Mouse (Mus musculus): ENCODE data around the gene Rfc5. TPM values are rescaled to one million over a fixed set of nuclear protein-coding genes. Genes with fewer than 3 reads are reported as not detected.
"Not testable (repeated sequence)": the region's sequence is repeated elsewhere in the genome, so short reads cannot be mapped to it uniquely, and the experiment has no call there.

Rfc5 gene
- 97.7 and 102 TPM in 2 replicates for polyA plus RNA-seq (2014; fragmentation: Nextera tagmentation; extraction: Ambion mirVana)

DNA sequence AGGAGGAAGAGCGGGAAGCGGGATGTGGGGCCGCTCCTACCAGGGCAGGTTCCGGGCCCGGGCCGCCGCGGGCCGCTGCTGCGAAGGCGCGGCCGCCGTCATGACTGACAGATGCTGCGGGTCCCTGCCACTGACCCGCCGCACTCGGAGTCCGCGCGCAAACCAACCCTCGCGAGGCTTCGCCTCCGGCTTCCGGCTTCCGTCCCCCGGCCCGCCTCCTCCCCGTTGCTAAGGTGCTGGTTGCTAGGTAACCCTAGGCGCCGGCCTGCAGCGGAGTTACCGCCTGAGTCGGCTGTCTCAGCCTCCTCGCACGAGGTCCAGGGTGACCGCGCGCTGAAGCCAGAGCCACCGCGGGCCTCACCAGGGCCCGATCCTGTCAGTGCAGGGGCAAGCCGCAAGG, at the start of gene Rfc5:
Rfc5 (minus strand) TSS at position 171 of the 400 bp plus-strand sequence.
- H3K27ac ChIP-seq (ENCODE audit: low read depth, low read length) = peak within 1 kb of the TSS; percentile 61
- no peaks in the 10 kb centered on the region; the same call in 1 of the 2 replicates for H3K9me3 ChIP-seq (ENCODE audit: control insufficient read depth, low read length)
- peaks cover 9% of the 10 kb centered on the region for H3K4me1 ChIP-seq (ENCODE audit: control insufficient read depth, insufficient read depth, low read length)
- H3K4me2 ChIP-seq = peak within 1 kb of the TSS; percentile 72
- no peaks in the 10 kb centered on the region for H3K27me3 ChIP-seq (ENCODE audit: control insufficient read depth, insufficient read depth, low read length)
- no peaks in the 10 kb centered on the region for H3K36me3 ChIP-seq (ENCODE audit: control insufficient read depth, insufficient read depth, low read length)
- DNase-seq (ENCODE audit: low spot score, missing footprints) (peak; percentile 99), ATAC-seq (ENCODE audit: low FRiP score) (peak; percentile 97)
- under 1% methylated on average over 44 of the region's 44 CpGs for WGBS
- peak within 1 kb of the TSS; percentile 77 for H3K4me3 ChIP-seq (ENCODE audit: low read depth, low read length)
- peak within 1 kb of the TSS; percentile 96 for H3K9ac ChIP-seq (ENCODE audit: low read length)

DNA sequence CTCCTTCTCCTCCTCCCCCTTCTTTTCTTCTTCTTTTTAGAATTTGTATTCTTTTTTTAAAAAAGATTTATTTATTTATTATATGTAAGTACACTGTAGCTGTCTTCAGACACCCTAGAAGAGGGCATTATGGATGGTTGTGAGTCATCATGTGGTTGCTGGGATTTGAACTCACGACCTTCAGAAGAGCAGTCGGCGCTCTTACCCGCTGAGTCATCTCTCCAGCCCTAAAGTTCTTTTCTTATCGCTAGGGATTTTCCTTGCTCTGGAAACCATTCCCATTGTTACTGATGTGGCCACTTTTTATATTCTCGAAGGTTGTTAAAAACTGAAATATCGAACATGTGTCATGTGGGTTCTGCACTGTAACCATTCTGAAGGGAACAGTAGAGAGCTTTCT, 44.7 kb upstream of the Rfc5 start:
- WGBS = 93% methylated on average over 7 of the region's 7 CpGs
- H3K9ac ChIP-seq (ENCODE audit: low read length); H3K9me3 ChIP-seq (ENCODE audit: control insufficient read depth, low read length); DNase-seq (ENCODE audit: low spot score, missing footprints); H3K36me3 ChIP-seq (ENCODE audit: control insufficient read depth, insufficient read depth, low read length); H3K4me2 ChIP-seq; H3K27me3 ChIP-seq (ENCODE audit: control insufficient read depth, insufficient read depth, low read length); H3K4me1 ChIP-seq (ENCODE audit: control insufficient read depth, insufficient read depth, low read length); H3K4me3 ChIP-seq (ENCODE audit: low read depth, low read length); ATAC-seq (ENCODE audit: low FRiP score); H3K27ac ChIP-seq (ENCODE audit: low read depth, low read length): not testable (repeated sequence)

DNA sequence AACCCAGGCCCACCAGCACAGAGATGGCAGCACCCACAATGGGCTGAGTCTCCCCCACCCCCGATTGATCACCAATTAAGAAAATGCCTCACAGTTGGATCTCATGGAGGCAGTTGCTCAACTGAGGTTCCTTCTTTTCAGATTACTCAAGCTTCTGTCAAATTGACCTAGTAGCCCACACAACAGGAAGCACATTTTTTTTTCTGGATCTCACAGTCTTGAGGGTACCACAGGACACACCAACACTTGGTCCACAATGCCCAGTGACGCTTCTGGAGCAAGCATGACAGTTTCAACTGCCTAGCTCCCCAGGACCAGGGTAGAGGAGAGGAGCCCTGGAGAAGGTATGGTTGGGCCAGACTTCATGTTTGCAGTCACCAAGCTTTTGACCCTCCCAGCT, 28.6 kb upstream of the Rfc5 start:
- Histone ChIP-seq H3K27ac (ENCODE audit: low read depth, low read length) (no peak overlapping the region), H3K4me1 (ENCODE audit: control insufficient read depth, insufficient read depth, low read length) (peaks cover 4% of the 10 kb centered on the region; the same call in 1 of the 2 replicates), H3K27me3 (ENCODE audit: control insufficient read depth, insufficient read depth, low read length) (no peaks in the 10 kb centered on the region; the same call in 1 of the 2 replicates), H3K4me3 (ENCODE audit: low read depth, low read length) (no peak overlapping the region), H3K36me3 (ENCODE audit: control insufficient read depth, insufficient read depth, low read length) (no peaks in the 10 kb centered on the region), H3K9ac (ENCODE audit: low read length) (no peak overlapping the region), H3K9me3 (ENCODE audit: control insufficient read depth, low read length) (no peaks in the 10 kb centered on the region), H3K4me2 (no peak overlapping the region)
- DNase-seq (ENCODE audit: low spot score, missing footprints) = no peak
- 80% methylated on average over 2 of the region's 2 CpGs for whole genome bisulfite sequencing
- ATAC-seq (ENCODE audit: low FRiP score) = no peak

DNA sequence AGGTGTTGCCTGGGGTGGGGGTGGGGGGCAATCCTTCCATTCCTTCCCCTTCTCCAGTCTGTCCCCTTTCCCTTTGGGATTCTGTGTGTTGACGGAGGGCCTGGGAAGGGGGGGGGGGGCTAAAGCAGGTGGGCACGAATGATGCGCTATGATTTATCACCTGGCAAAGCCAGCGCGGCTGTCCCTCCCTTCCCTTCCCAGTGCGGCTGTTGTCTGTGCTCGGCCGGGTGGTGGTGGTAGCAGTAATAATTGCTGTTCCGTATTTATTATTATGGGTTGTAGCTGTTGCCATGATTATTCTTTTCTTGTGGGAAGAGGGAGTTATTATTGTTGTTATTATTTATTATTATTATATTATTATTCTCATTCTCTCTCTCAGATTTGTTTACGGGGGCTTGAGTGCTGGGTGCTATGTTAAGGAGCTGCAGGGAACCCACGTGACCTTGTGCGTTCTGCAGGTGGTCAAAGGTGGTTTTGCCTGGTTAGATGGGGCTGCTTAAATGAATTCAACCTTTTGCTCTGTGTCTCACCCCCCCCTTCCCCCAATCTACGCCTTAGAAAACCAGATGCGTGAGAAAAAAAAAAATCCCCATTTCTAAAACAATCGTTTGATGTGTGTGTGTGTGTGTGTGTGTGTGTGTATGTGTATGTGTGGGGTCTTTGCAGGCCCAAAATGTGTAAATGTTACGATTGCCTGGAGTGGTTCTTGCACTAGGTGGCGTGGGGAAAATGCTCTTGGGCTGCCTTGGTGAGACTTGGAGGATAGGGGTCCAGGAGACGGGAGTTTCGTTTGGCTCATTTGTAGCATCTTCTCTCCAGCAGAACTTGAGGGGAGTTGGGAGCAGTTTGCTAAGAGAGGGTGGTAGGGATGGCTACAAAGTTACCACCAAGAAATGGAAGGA, 26.4 kb upstream of the Rfc5 start:
- H3K27ac ChIP-seq (ENCODE audit: low read depth, low read length) = no peak overlapping the region
- H3K36me3 ChIP-seq (ENCODE audit: control insufficient read depth, insufficient read depth, low read length) = no peaks in the 10 kb centered on the region
- DNase-seq (ENCODE audit: low spot score, missing footprints) = no peak
- 29% methylated on average over 19 of the region's 19 CpGs for WGBS
- no peaks in the 10 kb centered on the region; the same call in 1 of the 2 replicates for H3K27me3 ChIP-seq (ENCODE audit: control insufficient read depth, insufficient read depth, low read length)
- peak overlapping the region; percentile 83 for H3K4me2 ChIP-seq
- H3K9ac ChIP-seq (ENCODE audit: low read length) = no peak overlapping the region
- peaks cover 4% of the 10 kb centered on the region; the same call in 1 of the 2 replicates for H3K4me1 ChIP-seq (ENCODE audit: control insufficient read depth, insufficient read depth, low read length)
- H3K4me3 ChIP-seq (ENCODE audit: low read depth, low read length) = peak overlapping the region; percentile 70
- H3K9me3 ChIP-seq (ENCODE audit: control insufficient read depth, low read length) = no peaks in the 10 kb centered on the region
- ATAC-seq (ENCODE audit: low FRiP score) = no peak

DNA sequence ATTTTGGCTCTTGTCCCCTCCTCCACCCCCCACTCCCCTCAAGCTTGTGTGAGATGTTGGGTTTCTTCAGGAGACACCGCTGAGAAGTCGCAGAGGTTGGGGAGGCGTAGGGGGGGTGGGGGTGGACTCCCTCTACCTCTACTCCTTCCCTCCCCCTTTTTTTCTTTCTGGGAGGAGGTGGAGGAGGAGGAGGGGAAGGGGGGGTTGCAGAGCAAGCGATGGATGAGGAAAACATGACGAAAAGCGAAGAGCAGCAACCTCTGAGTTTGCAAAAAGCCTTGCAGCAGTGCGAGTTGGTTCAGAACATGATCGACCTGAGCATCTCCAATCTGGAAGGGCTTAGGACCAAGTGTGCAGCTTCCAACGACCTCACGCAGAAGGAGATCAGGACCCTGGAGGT, 25.8 kb upstream of the Rfc5 start:
- WGBS = 2% methylated on average over 10 of the region's 10 CpGs
- ATAC-seq (ENCODE audit: low FRiP score) = peak; percentile 33
- Histone ChIP-seq H3K27ac (ENCODE audit: low read depth, low read length) (no peak overlapping the region; the same call in 1 of the 2 replicates), H3K9ac (ENCODE audit: low read length) (peak overlapping the region; percentile 79), H3K4me1 (ENCODE audit: control insufficient read depth, insufficient read depth, low read length) (peaks cover 4% of the 10 kb centered on the region; the same call in 1 of the 2 replicates), H3K4me2 (peak overlapping the region; percentile 83), H3K27me3 (ENCODE audit: control insufficient read depth, insufficient read depth, low read length) (no peaks in the 10 kb centered on the region; the same call in 1 of the 2 replicates), H3K4me3 (ENCODE audit: low read depth, low read length) (peak overlapping the region; percentile 70), H3K9me3 (ENCODE audit: control insufficient read depth, low read length) (no peaks in the 10 kb centered on the region), H3K36me3 (ENCODE audit: control insufficient read depth, insufficient read depth, low read length) (no peaks in the 10 kb centered on the region)
- no peak for DNase-seq (ENCODE audit: low spot score, missing footprints)

DNA sequence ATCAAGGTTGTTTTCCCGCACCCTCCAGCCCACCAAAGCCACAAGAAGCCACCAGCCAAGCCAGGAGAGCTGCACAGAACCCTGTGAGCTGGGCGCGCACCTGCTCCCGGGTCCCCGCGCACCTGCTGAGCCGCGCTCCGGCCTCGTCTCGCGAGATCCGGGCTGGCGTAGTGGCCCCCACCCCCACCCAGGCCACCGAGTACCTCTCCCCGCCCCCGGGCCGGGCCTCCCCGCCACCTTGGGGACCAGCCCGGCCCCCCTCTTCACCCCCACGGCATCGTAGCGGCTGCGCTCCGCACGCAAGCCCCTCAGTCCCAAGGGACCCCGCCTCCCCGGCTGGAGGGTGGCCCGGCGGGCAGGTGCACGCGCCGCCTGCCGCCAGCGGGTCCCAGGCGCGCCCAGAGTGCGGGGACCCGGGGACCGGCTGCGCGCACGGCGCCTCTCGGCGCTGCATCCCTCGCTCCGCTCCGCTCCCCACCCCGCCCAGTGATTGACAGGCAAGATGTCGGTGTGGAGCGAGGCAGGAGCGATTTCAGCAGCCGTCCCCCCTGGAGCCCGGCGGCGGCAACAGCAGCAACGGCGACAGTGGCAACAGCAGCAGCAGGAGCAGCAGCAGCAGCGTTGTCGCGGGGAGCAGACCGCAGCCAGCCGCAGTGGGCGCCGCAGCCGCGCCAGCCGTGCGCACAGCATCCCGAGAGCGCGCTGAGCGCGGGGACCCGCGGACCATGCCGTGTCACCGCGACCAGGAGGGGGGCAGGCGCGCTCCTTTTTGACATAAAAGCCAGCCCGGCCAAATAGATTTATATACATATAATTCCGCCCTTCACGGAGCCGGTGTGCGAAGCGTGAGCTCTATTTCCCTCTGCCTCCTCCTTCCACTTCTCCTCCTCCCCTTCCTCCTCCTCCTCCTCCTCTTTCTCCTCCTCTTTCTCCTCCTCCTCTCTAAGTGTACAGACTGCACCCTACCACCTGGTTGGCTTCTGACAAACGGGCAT, 25.0 kb upstream of the Rfc5 start, which contains the start of gene Ksr2:
Ksr2 (plus strand) TSS at position 494 of the 995 bp plus-strand sequence.
- DNase-seq (ENCODE audit: low spot score, missing footprints) (peak; percentile 95), ATAC-seq (ENCODE audit: low FRiP score) (peak; percentile 91)
- Histone ChIP-seq H3K27me3 (ENCODE audit: control insufficient read depth, insufficient read depth, low read length) (no peaks in the 10 kb centered on the region; the same call in 1 of the 2 replicates), H3K27ac (ENCODE audit: low read depth, low read length) (peak within 1 kb of the TSS; percentile 81), H3K4me2 (peak within 1 kb of the TSS; percentile 83), H3K4me1 (ENCODE audit: control insufficient read depth, insufficient read depth, low read length) (peaks cover 4% of the 10 kb centered on the region; the same call in 1 of the 2 replicates), H3K4me3 (ENCODE audit: low read depth, low read length) (peak within 1 kb of the TSS; percentile 70), H3K9ac (ENCODE audit: low read length) (peak within 1 kb of the TSS; percentile 79), H3K9me3 (ENCODE audit: control insufficient read depth, low read length) (no peaks in the 10 kb centered on the region), H3K36me3 (ENCODE audit: control insufficient read depth, insufficient read depth, low read length) (no peaks in the 10 kb centered on the region)
- WGBS = 1% methylated on average over 57 of the region's 89 CpGs

DNA sequence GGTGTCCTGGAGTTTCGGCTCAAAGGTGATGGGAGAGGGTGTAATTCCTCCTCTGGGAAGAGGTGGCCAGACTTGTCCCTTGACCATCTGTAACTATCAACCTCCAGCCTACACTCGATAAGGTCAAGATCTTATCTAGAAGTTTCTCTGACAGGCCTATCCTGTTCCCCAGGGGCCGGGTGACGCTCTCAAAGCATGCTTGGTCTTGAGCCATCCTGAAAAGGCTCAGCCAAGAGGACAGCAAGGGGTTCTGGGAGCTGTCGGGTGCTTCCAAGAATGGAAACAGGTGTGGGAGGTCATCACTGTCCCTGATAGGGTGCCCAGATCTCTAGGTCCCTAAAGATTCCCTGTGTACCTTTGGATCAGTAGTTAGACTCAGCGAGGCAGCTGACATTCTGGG, 20.5 kb upstream of the Rfc5 start:
- H3K9me3 ChIP-seq (ENCODE audit: control insufficient read depth, low read length) = no peaks in the 10 kb centered on the region
- DNase-seq (ENCODE audit: low spot score, missing footprints) (no peak), ATAC-seq (ENCODE audit: low FRiP score) (no peak)
- H3K27me3 ChIP-seq (ENCODE audit: control insufficient read depth, insufficient read depth, low read length) = no peaks in the 10 kb centered on the region; the same call in 1 of the 2 replicates
- no peaks in the 10 kb centered on the region for H3K36me3 ChIP-seq (ENCODE audit: control insufficient read depth, insufficient read depth, low read length)
- H3K4me2 ChIP-seq = no peak overlapping the region
- H3K27ac ChIP-seq (ENCODE audit: low read depth, low read length) = no peak overlapping the region
- no peaks in the 10 kb centered on the region for H3K4me1 ChIP-seq (ENCODE audit: control insufficient read depth, insufficient read depth, low read length)
- no peak overlapping the region for H3K4me3 ChIP-seq (ENCODE audit: low read depth, low read length)
- WGBS = 79% methylated on average over 6 of the region's 6 CpGs
- H3K9ac ChIP-seq (ENCODE audit: low read length) = no peak overlapping the region

DNA sequence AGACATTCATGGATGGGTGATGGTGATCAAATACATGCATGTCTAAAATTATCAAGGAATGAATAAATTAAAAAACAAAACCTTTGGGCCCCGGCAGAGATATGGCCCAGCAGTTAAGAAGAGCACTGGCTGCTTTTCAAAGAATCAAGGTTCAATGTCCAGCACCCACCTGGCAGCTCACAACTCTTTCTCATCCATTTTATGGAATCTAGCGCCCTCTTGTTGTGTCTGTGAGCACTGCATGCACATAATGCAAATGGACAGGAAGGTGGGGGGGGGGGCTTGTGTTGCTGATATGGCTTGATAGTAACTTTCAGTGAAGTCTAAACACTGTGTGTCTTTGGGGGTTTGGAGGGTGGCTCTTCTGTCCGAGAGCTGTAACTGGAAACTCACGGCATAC, 19.4 kb upstream of the Rfc5 start:
- ATAC-seq (ENCODE audit: low FRiP score) (no peak), DNase-seq (ENCODE audit: low spot score, missing footprints) (peak; percentile 91)
- Histone ChIP-seq H3K4me1 (ENCODE audit: control insufficient read depth, insufficient read depth, low read length) (no peaks in the 10 kb centered on the region), H3K36me3 (ENCODE audit: control insufficient read depth, insufficient read depth, low read length) (no peaks in the 10 kb centered on the region), H3K27me3 (ENCODE audit: control insufficient read depth, insufficient read depth, low read length) (no peaks in the 10 kb centered on the region), H3K9ac (ENCODE audit: low read length) (no peak overlapping the region), H3K9me3 (ENCODE audit: control insufficient read depth, low read length) (no peaks in the 10 kb centered on the region), H3K27ac (ENCODE audit: low read depth, low read length) (no peak overlapping the region), H3K4me3 (ENCODE audit: low read depth, low read length) (no peak overlapping the region), H3K4me2 (no peak overlapping the region)
- WGBS = 65% methylated on average over 4 of the region's 4 CpGs
